Mouse (Mus musculus) layer of hippocampus, adult 11-12 months (tissue): ENCODE data around the gene Tufm.

Experiments
- DNase-seq: peaks from one replicate; pipeline ENCODE4 v3.0.0; 2022; ENCODE audit warnings: low spot score

Tufm gene

DNA sequence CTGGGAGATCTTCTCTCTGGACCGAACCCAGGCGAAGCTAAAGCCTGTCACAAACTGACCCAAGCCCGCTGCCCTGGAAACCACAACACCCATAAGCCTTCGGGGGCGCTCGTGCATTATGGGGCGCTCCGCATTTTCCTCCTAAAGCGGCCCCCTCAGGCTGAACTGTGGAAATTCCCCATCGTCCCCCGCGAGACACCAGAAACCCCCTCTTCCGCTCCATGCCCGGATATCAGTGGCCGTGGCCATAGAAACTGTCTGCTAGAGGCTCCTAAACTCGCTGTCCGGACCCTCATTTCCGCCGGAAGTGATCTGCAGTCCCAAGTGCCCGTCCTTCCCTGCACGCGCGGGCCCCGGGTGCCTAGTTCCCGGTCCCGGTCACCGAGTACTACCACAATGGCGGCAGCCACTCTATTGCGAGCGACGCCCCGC, at the start of gene Tufm:
Tufm (plus strand) TSS at position 310 of the 432 bp plus-strand sequence.
- peak; percentile 98 for DNase-seq

DNA sequence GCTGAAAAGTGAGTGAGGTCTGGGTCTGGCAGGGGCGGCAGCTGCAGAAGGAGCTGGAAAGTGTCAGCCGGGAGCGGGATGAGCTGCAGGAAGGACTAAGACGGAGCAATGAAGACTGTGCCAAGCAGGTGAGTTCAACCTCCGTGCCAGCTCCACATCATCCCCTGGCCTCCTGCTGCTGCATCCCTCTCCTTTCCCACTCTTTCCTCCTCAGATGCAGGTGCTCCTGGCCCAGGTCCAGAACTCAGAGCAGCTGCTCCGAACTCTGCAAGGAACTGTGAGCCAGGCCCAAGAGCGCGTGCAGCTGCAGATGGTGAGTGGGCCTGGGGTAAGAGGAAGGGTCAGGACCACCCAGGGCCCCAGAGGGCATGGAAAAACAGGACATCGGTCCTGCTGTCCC, 47.0 kb upstream of the Tufm start:
- no peak for DNase-seq

DNA sequence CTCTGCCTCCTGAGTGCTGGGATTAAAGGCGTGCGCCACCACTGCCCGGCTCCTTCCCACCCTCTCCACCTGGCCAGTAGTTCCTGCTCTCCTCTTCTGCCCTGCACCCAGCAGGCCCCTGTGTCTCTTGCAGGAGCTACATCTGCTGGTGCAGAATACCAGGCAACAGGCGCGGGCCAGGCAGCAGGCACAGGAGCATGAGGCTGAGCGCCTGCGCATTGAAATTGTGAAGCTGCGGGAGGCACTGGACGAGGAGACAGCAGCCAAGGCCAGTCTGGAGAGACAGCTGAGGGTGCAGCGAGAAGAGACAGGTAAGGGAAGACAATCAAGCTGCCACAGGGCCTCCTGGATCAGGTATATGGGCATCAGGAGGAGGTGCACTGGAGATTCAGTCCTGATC, 43.2 kb upstream of the Tufm start:
- DNase-seq: no peak

DNA sequence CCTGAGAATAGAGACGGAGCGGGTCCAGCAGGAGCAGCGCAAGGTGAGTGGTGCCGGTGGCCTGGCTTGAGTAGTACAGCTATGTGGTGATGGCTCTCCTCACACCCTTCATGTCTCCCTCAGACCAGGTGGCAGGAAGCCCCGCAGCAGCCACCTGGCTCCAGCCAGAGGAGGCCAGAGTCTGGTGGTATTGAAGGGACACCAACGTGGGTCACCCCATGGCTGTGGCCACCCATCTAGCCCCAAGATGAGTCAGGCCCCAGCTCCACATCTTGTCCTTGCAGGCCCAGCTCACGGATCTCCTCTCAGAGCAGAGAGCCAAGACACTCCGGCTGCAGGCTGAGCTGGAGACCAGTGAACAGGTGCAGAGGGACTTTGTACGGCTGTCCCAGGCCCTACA, 42.6 kb upstream of the Tufm start:
- DNase-seq: no peak

DNA sequence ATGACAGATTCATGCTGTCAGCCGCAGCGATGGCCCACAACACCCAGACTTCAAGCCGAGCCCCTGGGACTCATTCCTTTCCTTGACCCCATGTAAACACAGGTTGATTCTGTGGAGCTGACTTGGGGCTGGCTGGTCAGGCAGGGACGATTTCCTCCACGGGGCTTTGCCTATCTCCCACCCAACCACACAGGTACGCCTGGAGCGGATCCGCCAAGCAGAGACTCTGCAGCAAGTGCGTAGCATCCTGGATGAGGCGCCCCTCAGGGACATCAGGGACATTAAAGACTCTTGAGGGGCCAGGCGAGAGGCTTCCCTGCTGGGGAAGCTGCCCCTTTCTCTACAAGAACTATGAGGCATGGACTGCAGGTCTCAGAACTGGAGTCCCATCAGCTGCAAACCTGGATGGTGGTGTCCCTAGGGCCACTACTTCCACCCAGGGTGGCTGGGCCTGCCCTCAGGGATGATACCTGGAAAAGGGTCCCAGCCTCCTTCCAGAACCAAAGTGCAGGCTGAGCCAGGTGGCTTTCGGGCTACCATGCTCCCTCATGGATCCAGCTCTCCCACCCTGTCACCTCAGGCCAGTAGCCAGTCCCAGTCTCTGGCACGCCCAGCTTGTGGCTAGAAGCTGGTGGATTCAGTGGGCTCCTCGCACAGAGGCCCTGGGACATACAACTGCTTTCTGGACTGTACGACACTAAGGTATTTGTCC, 41.9 kb upstream of the Tufm start:
- DNase-seq: no peak

DNA sequence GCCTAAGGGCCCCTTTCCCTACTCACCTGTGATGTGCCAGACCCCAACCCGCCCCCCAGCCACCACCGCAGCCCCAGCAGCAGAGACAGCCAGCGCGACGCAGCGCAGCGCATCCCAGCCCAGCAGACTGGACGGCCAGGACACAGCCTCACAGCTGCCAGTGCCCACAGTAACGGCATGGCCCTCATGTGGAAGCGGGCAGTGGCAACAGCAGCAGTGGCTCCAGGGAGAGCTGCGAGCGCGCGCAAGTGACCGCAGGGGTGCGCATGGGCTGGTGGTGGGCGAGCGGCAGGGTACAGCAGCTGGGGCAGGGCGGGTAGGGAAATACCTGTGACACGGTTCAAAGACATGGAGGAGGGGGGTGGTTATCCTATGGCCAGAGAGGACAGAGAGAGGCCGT, 40.9 kb upstream of the Tufm start:
- DNase-seq: no peak

DNA sequence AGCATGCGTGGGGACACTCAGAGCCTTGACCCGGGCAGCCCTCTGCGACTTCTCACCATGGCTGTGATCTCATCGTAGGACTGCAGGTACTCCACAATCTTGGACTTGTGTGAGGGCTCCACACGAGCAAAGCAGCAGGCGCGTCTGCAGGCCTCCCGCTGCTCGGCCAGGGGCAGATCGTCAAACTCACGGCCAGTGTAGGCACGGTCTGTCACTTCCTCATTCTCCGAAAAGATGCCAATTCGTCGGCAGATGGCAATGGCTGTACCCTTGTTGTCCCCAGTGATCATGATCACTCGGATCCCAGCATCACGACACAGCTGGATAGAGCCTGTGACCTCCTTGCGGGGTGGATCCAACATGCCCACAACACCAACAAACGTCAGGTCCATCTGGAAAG, 38.7 kb upstream of the Tufm start:
- no peak for DNase-seq

DNA sequence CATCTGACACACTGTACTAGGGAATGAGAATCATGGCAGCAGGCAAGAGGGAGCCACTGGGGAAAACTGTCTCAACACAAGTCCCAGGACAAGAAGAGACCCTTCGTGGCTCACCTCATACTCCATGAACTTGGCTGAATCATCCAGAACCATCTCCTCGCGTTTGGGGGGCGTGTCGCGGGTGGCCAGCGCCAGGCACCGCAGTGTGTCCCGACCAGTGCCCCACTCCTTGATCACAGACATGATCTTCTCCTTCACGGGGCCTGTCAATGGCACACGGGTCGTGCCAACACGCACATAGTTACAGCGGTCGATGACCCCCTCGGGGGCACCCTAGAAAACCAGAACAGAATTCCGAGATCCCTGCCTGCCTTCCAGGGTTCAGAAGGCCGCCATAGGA, 37.2 kb upstream of the Tufm start:
- no peak for DNase-seq

DNA sequence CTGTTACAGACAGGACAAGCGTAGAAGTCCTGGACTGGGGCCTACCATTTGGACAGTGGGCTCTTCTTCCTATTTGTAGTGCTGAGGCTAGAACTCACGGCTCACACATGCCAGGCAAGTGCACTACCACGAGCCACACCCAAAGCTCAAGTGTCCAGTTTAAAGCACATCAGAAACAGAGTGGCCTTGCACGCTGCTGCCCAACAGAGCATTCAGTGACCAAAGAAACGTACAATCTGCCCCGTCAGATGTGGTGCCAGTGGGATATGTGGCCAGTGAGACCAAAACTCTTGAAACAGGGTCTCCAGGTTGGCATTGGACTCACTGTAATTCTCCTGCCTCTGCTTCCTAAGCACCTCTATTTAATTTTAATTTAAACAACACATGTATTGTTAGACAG, 36.5 kb upstream of the Tufm start:
- no peak for DNase-seq

DNA sequence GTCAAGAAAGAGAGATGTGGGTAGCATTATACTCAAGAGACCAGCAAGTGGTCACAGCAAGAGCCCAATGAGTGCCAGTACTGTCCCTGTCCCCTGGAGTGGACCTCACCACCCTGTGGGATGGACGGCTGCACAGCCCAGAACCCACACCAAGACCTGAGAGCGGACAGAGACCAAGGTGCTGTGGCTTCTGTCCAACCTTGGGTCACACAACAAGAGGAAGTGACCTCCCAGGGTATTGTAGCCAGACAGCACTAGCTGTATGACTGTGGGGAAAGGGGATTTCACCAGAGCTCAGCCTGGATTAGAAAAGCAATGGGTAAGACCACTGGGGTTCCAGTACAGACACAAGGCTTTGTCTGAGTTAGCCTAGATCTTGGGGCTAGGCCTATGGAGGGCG, 34.9 kb upstream of the Tufm start:
- no peak for DNase-seq

DNA sequence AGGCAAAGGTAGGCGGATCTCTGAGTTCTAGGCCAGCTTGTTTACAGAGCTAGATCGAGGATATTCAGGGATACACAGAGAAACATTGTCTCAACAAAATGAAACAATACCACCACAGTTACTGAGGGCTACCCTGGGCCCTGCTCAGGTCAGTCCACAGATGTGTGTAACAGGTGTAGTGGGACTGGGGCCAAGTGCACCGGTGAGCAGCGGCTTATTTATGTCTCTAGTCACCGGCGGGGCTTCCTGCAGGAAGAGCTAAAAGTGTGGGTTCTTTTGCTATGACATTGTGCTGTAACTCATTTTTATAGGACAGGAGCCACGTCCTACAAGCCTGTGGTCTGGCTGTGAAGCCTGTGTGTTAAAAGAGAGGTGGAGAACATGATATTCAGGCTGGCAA, 33.3 kb upstream of the Tufm start:
- no peak for DNase-seq

DNA sequence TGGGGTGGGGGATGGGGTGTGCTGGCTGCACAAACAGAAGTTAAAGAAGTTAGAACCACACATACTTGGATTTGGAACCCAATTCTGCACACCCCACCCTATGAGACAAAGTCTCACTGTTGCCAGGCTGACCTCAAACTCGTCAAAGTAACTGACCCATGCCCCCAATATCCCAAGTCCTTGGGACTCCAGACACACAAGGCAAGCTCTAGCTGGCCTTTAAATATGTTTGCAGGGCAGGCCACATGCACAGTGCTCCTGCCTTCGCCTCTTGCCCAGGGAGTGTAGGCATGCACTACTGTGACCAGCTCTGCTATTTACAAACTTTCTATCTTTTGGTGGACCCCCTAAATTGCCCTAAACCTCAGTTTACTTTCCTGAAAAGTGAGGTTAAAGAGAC, 31.9 kb upstream of the Tufm start:
- no peak for DNase-seq

DNA sequence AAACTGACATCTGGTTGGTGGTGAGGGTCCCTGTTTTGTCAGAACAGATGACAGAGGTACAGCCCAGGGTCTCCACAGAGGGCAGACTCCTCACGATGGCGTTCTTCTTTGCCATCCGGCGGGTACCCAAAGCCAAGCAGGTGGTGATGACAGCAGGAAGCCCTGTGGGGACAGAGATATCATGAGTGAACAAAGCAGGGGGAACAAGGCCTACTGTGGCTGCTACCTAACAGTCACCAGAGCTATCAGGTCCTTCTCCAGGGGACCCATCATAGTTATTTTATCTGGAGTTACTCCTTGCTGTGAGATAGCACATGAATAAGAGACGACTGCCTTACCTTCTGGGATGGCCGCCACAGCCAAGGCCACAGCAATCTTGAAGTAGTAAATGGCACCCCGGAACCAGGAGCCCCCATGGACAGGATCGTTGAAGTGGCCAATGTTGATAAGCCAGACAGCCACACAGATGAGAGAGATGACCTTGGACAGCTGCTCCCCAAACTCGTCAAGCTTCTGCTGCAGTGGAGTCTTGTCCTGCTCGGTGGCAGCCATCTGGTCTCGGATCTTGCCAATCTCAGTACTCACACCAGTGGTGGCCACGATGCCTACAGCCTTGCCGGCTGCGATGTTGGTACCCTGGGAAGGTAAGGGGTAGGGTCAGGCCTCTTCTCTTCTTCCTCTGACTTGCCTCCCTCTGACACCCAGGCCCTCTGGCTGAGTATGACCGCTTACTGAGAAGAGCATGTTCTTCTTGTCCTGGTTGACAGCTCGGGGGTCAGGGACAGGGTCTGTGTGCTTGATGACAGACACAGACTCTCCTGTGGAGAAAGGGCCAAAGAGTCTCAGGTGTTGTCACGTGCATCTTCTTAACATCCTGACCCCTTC, 30.5 kb upstream of the Tufm start:
- DNase-seq: no peak

DNA sequence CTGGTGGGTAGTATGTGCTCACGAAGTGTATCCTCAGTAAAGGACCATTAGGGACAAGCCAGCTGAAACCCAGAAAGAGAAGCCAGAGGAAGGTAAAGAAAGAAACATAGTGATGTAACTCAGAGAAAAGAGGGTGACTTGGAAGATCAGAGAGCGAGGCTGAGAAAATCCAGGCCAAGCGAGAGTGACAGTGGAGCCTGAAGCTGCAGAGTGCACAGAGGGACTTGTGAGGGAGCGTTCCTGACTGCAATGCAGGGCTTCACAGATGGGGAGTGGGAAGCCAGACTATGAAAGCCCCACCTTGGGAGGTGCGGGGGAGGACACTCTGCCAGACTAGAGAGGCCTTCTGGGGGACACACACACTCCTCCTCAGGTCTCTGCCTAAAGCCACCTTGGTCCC, 28.9 kb upstream of the Tufm start:
- DNase-seq: no peak

DNA sequence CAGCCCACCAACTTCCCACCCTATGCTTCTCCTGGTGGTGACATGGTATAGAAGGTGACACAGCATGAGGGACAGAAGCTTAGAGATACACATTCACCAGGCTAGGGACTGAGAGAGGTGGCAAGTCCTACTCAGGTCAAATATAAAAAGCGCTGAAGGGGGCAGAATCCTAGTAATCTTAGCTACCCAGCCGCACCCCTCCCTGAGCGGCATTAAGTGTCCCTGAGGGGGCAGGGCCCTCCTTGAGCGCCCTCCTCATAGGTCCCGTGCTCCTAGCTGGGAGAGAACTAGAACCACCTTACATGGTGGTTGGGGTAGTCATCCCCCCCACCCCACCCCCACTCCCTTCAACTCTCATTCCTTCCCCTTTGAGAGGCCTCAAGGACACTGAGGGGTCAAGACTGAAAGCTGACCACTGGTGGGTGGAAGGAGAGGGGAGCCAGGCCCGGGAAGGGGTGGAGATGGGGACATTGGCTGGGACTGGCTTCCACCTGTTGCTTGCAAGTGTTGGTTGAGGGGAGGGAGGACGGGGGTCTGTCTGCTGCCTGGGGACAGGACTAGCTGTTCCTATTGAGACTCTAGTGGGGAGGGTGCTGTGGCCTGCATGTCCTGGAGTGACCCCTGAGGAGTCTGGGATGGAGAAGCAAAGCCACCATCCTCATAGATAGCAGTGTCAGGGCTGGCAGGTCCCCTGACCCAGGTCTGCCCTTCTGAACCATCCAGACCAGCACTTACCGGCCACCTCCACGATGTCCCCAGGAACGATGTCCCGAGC, 28.1 kb upstream of the Tufm start:
- no peak for DNase-seq

DNA sequence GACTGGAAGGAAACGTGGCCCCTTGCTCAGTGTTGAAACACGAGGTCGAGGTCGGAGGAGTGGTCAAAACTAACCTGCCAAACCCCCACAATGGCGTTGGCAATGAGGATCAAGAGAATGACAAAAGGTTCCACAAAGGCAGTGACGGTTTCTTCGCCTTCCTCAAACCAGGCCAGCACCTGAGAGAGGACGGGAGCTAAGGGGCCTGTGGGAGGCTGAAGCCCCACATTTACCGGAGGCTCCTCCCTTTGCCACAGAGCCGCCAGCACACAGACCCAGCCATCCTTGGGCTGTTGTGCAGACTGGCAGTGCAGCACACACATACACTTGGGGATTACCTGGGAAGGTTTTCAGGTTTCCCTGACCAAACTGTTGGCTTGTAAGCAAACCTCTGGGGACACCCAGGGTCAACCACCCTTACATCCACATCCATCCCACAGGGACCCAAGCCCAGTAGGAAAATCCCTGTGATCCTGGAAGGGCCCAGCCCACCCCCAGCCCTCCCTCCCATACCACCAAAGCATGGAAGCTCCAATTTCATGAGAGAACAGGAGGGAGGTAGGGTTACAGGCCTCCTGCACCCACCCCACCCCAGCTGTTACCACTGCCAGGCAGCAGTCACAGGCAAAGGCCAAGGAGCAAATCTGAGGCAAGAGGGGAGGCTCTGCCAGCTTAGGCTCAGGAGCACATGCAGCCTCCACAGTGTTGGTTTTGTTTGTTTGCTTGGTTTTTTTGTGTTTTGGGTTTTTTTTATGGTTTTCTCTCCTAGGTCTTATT, 26.4 kb upstream of the Tufm start:
- DNase-seq: no peak

DNA sequence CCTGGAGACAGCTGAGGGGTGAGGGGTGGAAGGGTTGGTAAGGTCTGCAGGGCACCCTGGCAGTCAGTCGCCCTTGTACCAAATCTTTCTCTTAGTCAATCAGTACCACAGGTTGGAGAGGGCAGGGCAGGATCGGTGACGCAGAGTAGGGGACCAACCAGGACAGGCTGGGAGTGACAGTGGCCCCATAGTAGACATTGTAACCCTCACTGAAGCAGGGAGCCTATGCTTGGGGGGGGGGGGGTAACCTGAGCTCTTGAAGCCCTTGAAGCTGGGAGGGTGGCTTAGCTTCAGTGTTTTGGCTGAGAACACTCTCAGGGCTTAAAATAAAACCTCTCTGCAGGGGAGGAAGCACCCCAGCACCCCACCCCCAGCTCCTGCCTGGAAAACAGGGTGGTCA, 25.5 kb upstream of the Tufm start:
- DNase-seq: no peak

DNA sequence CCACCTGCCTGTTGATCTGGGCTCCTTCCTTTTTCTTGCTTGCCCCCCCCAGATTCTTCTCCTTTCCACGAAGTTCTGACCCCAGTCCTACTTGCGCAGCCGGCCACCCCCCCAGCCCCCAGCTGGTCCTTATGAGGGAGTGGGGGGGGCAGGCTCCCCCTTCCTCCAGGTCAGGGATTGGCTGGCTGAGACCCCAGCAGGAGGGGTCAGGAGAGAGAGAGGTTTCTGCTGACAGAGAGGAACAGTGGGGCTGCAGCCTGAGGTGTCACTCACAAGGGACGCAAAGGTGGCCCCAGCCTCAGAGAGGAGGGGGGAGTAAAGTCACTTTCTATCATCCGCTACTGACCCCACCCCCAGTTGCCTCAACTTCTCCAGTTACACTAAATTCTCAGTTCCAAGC, 24.2 kb upstream of the Tufm start, which contains the start of gene Atp2a1:
Atp2a1 (minus strand) TSS at position 105 of the 400 bp plus-strand sequence.
- DNase-seq: no peak

DNA sequence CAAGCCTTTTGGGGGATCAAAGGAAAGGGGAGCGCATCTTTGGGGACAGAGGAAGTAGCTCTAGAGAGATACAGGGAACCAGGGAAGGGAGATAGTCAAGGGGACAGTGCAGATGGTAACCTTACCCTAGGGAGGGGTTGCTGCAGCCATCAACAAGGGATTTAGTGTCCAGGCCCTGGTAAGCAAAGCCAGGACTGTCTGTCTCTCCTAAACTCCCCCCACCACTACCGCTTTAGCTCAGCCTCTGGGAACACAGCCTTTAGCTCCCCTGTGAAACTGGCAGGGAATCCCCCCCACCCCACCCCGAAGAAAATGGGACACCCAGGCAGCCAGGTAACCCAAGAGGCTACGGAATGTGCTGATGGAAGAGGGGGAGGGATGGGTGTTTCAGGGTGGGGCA, 23.6 kb upstream of the Tufm start:
- DNase-seq: no peak

DNA sequence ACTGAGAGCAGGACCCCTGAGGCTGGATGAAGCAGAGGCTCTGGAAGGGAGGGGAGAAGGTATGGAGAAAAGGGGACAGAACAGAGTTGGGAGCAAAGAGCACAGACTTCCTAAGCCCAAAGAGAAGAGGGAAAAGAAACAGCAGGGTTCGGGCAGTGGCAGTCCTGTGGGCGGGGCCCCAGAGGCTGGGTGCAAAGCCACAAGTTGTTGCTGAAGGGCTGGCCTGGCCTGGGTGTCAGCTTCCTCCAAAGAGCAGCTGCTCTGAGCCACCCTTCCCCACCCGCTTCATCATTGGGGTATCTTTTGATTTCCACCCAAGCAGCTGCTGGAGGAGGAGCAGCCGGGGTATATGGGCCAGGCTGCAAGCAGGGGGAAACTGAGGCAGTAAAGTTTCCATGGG, 23.0 kb upstream of the Tufm start:
- no peak for DNase-seq

DNA sequence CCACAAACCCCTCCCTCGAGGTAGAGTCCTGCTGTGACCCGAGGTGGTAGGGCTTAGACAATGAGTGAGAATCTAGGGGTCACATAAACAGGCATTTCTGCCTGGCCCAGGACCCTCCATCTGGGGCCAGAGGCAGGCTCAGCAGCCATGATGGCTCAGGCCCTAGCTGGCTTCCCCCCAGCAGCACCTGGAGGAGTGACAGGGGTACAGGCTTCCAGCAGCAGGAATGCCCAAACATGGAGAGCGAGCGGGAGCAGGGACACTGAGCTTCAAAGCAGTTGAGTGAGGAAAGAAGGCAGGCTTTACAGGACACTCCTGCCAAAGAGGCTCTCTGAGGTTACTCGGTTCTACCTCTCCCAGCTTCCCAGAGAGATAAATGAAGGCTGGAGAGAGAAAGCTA, 22.3 kb upstream of the Tufm start:
- DNase-seq: no peak
